Mouse (Mus musculus): ENCODE results near the gene Dnajc27. TPM values are rescaled to one million over a fixed set of nuclear protein-coding genes. Genes with fewer than 3 reads are reported as not detected.

Gene Dnajc27
- 8.7 and 10.2 TPM in 2 replicates for polyA plus RNA-seq (2014; fragmentation: Nextera tagmentation; extraction: Ambion mirVana)

DNA sequence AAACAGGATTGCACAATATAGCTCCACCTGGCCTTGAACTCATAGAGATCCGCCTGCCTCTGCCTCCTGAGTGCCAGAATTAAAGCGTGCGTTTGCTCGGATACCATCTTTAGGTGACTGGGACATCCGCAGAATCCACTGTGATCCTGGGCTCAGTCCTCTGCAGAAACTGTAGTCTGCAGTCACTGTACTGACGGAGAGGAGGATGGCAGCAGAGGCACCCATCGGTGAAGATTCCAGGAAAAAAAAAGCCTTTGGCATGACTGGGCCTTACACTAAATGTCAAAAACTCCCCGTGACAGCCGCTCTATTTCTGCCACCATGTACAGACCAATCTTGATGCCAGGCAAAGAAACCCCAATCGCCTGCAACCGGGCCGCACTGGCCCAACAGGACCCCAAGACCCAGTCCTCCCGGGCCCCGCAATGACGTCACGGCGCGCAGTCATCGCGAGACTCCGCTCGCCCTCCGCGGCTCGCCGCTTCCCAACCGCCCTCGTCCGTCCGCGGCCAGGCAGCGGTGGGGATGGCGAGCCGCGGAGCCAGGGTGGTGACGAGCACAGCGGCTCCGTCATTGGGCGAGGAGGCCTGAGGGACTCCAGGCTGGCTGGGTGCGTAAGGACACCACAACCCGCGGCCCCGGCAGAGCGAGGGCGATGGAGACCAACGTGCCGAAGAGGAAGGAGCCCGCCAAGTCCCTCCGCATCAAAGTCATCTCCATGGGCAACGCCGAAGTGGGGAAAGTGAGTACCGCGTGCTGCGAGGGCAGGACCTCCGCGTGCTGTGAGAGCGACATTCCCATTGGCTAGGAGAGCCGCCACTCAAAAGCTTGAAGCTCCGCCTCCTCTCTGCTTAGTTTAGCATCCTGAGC lies at the start of gene Dnajc27:
TSS of gene Dnajc27 (plus strand) at position 452 of the 870 bp plus-strand sequence.
- ATAC-seq, result peak; percentile 97

DNA sequence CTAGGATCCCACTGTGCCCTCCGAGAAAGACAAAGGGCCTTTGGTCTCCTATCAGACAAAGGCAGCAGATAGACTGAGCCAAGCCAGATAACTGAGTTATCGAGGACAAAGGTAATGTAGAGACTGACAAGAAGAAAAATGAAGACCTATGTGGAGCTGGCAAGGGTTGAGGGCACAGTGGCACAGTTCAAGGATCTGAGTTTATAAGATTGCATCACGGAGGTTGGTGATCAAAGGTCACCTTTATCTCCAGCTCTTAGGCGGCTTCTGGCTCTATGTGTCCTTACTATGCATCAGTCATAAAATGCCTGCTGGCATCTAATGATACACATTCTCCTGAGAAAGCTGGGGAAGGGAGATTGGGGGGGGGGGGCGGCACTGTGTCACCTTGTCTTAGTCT lies 46.2 kb upstream of the Dnajc27 start:
- Histone ChIP-seq H3K9ac (ENCODE audit: low read length) (no peak overlapping the region), H3K27ac (ENCODE audit: low read depth, low read length) (no peak overlapping the region), H3K4me2 (ENCODE audit: low read length) (no peak overlapping the region), H3K4me3 (ENCODE audit: low read depth, low read length) (no peak overlapping the region), H3K27me3 (replicated peaks; ENCODE audit: control insufficient read depth, insufficient read depth, low read length) (no peaks in the 10 kb centered on the region; the same call in 1 of the 2 replicates), H3K9me3 (replicated peaks; ENCODE audit: control insufficient read depth, low read length) (no peaks in the 10 kb centered on the region), H3K36me3 (ENCODE audit: control insufficient read depth, insufficient read depth, low read length) (no peaks in the 10 kb centered on the region), H3K4me1 (ENCODE audit: control insufficient read depth, insufficient read depth, low read length) (peaks cover 11% of the 10 kb centered on the region)
- DNase-seq (ENCODE audit: low spot score) (no peak), ATAC-seq (no peak)
- 91% methylated on average over 5 of the region's 5 CpGs for WGBS

More for the DNA sequence above, at the start of gene Dnajc27:
- H3K4me1 ChIP-seq (ENCODE audit: control insufficient read depth, insufficient read depth, low read length), result no peaks in the 10 kb centered on the region; the same call in 1 of the 2 replicates
- peak within 1 kb of the TSS; percentile 98 for H3K27ac ChIP-seq (ENCODE audit: low read depth, low read length)
- H3K4me2 ChIP-seq (ENCODE audit: low read length), result peak within 1 kb of the TSS; percentile 59
- H3K27me3 ChIP-seq (replicated peaks; ENCODE audit: control insufficient read depth, insufficient read depth, low read length), result no peaks in the 10 kb centered on the region
- H3K9me3 ChIP-seq (replicated peaks; ENCODE audit: control insufficient read depth, low read length), result no peaks in the 10 kb centered on the region
- peak; percentile 97 for DNase-seq (ENCODE audit: low spot score)
- peak within 1 kb of the TSS; percentile 55 for H3K4me3 ChIP-seq (ENCODE audit: low read depth, low read length)
- H3K36me3 ChIP-seq (ENCODE audit: control insufficient read depth, insufficient read depth, low read length), result peaks cover 12% of the 10 kb centered on the region; the same call in 1 of the 2 replicates
- 5% methylated on average over 59 of the region's 59 CpGs for WGBS
- peak within 1 kb of the TSS; percentile 78 for H3K9ac ChIP-seq (ENCODE audit: low read length)

DNA sequence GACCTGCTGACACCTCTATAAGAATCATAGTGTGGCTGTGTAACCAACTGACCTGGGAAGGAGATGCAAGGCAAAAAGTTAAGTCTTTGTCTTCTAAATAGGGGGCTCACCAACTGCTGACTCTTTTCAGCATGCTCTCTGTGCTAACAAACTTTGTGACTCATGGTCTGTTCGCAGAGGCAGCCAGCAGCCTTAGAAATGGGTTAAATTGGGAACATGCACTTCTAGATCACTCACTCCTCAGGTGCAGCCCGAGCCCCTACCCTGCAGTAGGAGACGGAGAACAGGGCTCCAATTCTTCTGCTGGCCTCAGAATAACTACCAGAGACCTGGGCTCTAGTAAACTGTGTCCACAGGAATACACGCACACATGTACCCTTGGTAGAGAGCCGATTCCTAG lies 44.9 kb upstream of the Dnajc27 start:
- Histone ChIP-seq H3K4me3 (ENCODE audit: low read depth, low read length) (peak overlapping the region; percentile 74), H3K9me3 (replicated peaks; ENCODE audit: control insufficient read depth, low read length) (no peaks in the 10 kb centered on the region), H3K9ac (ENCODE audit: low read length) (peak overlapping the region; percentile 86), H3K27ac (ENCODE audit: low read depth, low read length) (0 out of 2 replicates have a peak overlapping the region, but pooled peaks have one; percentile 70), H3K4me2 (ENCODE audit: low read length) (peak overlapping the region; percentile 57), H3K4me1 (ENCODE audit: control insufficient read depth, insufficient read depth, low read length) (peaks cover 11% of the 10 kb centered on the region), H3K27me3 (replicated peaks; ENCODE audit: control insufficient read depth, insufficient read depth, low read length) (no peaks in the 10 kb centered on the region; the same call in 1 of the 2 replicates), H3K36me3 (ENCODE audit: control insufficient read depth, insufficient read depth, low read length) (no peaks in the 10 kb centered on the region)
- WGBS, result 22% methylated on average over 5 of the region's 5 CpGs
- DNase-seq (ENCODE audit: low spot score) (no peak), ATAC-seq (no peak; the same call in 1 of the 2 replicates)

DNA sequence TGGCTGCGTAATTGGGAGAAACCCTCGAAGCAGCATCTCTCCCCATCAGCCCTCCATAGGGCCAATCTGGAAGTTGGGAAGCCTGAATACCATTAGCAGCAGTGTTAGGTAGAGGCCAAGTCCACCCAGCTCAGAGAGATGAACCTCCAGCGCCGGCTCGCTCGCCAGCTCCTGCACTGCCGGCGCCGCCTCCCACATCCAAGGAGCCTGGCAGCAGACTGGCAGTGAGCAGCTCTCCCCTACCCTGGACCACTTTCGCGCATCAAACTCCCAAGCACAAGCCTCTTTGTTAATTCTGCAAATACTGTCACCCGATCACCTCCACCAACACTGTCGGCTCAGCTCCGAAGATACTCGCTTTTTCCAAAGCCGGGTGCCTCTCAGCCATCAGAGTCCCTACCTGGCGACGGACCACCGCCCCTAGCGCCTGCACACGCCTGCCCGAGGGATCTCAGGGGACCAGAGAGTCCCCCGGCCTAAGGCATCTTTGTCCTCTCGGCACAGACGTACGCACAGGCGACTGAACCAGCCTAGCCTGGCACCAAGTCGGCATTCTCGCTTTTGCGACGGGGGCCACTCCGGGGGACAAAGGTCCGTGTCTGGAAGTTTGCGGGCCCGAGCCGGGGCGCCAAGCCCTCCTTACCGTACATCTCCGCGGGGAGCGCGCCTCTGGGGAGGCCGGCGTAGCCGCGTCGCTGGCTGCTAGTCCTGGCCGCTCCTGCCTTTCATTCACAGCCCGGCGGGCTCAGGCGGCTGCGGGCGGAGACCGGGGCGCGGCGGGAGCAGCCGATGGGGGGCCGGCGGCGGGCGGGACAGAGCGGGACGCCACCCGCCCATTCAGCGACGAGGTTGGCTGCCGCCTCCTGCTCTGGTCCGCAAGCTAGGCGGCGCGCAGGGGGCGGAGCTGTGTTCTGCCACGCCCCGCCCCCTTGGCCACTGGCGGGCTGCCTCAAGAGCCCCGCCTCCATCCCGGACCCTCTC lies 44.0 kb upstream of the Dnajc27 start, which contains the start of gene Efr3b:
TSS of gene Efr3b (minus strand) at position 855 of the 981 bp plus-strand sequence.
- WGBS, result under 1% methylated on average over 67 of the region's 78 CpGs
- DNase-seq (ENCODE audit: low spot score) (peak; percentile 94), ATAC-seq (peak; percentile 96)
- Histone ChIP-seq H3K36me3 (ENCODE audit: control insufficient read depth, insufficient read depth, low read length) (no peaks in the 10 kb centered on the region), H3K9me3 (replicated peaks; ENCODE audit: control insufficient read depth, low read length) (no peaks in the 10 kb centered on the region), H3K4me2 (ENCODE audit: low read length) (peak within 1 kb of the TSS; percentile 57), H3K27ac (ENCODE audit: low read depth, low read length) (peak within 1 kb of the TSS; percentile 70), H3K27me3 (replicated peaks; ENCODE audit: control insufficient read depth, insufficient read depth, low read length) (no peaks in the 10 kb centered on the region; the same call in 1 of the 2 replicates), H3K9ac (ENCODE audit: low read length) (peak within 1 kb of the TSS; percentile 86), H3K4me1 (ENCODE audit: control insufficient read depth, insufficient read depth, low read length) (peaks cover 11% of the 10 kb centered on the region), H3K4me3 (ENCODE audit: low read depth, low read length) (peak within 1 kb of the TSS; percentile 74)

DNA sequence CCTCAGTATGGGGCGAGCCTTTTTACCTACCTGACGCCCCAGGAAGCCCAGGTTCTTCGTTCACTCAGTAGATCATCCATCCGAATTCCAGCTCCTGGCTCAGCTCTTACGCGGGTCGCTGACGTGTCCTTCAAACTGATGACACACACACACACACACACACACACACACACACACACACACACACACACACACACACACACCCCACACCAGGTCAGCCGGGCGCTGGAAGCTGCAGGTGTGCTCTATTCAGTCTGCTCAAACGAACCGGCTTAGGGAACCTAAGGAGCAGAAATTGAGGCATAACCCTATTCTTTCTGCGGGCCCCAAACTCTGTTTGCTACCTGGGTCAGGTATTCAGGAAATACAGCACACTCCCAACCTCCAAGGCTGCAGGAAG lies 43.3 kb upstream of the Dnajc27 start:
- no peak overlapping the region for H3K27ac ChIP-seq (ENCODE audit: low read depth, low read length)
- peak overlapping the region; percentile 74 for H3K4me3 ChIP-seq (ENCODE audit: low read depth, low read length)
- H3K9ac ChIP-seq (ENCODE audit: low read length), result peak overlapping the region; percentile 86
- no peaks in the 10 kb centered on the region for H3K9me3 ChIP-seq (replicated peaks; ENCODE audit: control insufficient read depth, low read length)
- no peaks in the 10 kb centered on the region for H3K36me3 ChIP-seq (ENCODE audit: control insufficient read depth, insufficient read depth, low read length)
- H3K4me2 ChIP-seq (ENCODE audit: low read length), result peak overlapping the region; percentile 57
- ATAC-seq (no peak), DNase-seq (ENCODE audit: low spot score) (no peak)
- peaks cover 11% of the 10 kb centered on the region for H3K4me1 ChIP-seq (ENCODE audit: control insufficient read depth, insufficient read depth, low read length)
- H3K27me3 ChIP-seq (replicated peaks; ENCODE audit: control insufficient read depth, insufficient read depth, low read length), result no peaks in the 10 kb centered on the region; the same call in 1 of the 2 replicates
- 2% methylated on average over 13 of the region's 13 CpGs for WGBS

- 84% methylated on average over 5 of the region's 5 CpGs for WGBS
Observed at GRCm38 (mm10) chr12:4042411-4042810, 40.0 kb upstream of the Dnajc27 start.

GRCm38 (mm10) chr12:4045992-4046391 lies 36.4 kb upstream of the Dnajc27 start:
- ATAC-seq (no peak), DNase-seq (ENCODE audit: low spot score) (no peak)
- Histone ChIP-seq H3K27me3 (replicated peaks; ENCODE audit: control insufficient read depth, insufficient read depth, low read length) (no peaks in the 10 kb centered on the region), H3K27ac (ENCODE audit: low read depth, low read length) (no peak overlapping the region), H3K4me2 (ENCODE audit: low read length) (no peak overlapping the region), H3K9ac (ENCODE audit: low read length) (no peak overlapping the region), H3K4me3 (ENCODE audit: low read depth, low read length) (no peak overlapping the region), H3K4me1 (ENCODE audit: control insufficient read depth, insufficient read depth, low read length) (no peaks in the 10 kb centered on the region), H3K9me3 (replicated peaks; ENCODE audit: control insufficient read depth, low read length) (no peaks in the 10 kb centered on the region), H3K36me3 (ENCODE audit: control insufficient read depth, insufficient read depth, low read length) (no peaks in the 10 kb centered on the region)
- WGBS, result 95% methylated on average over 1 of the region's 1 CpGs

More at GRCm38 (mm10) chr12:4042411-4042810, 40.0 kb upstream of the Dnajc27 start:
- DNase-seq (ENCODE audit: low spot score), result no peak
- no peak overlapping the region for H3K4me3 ChIP-seq (ENCODE audit: low read depth, low read length)
- no peaks in the 10 kb centered on the region; the same call in 1 of the 2 replicates for H3K27me3 ChIP-seq (replicated peaks; ENCODE audit: control insufficient read depth, insufficient read depth, low read length)
- peaks cover 4% of the 10 kb centered on the region for H3K4me1 ChIP-seq (ENCODE audit: control insufficient read depth, insufficient read depth, low read length)
- ATAC-seq, result no peak
- no peak overlapping the region for H3K4me2 ChIP-seq (ENCODE audit: low read length)
- no peaks in the 10 kb centered on the region for H3K9me3 ChIP-seq (replicated peaks; ENCODE audit: control insufficient read depth, low read length)
- no peak overlapping the region for H3K9ac ChIP-seq (ENCODE audit: low read length)
- no peaks in the 10 kb centered on the region for H3K36me3 ChIP-seq (ENCODE audit: control insufficient read depth, insufficient read depth, low read length)
- H3K27ac ChIP-seq (ENCODE audit: low read depth, low read length), result no peak overlapping the region

- no peak overlapping the region for H3K4me2 ChIP-seq (ENCODE audit: low read length)
- ATAC-seq (no peak), DNase-seq (ENCODE audit: low spot score) (no peak)
- H3K27ac ChIP-seq (ENCODE audit: low read depth, low read length), result no peak overlapping the region
- H3K9ac ChIP-seq (ENCODE audit: low read length), result no peak overlapping the region
- no peaks in the 10 kb centered on the region for H3K27me3 ChIP-seq (replicated peaks; ENCODE audit: control insufficient read depth, insufficient read depth, low read length)
- 59% methylated on average over 6 of the region's 6 CpGs for WGBS
- H3K4me1 ChIP-seq (ENCODE audit: control insufficient read depth, insufficient read depth, low read length), result no peaks in the 10 kb centered on the region
- no peaks in the 10 kb centered on the region for H3K9me3 ChIP-seq (replicated peaks; ENCODE audit: control insufficient read depth, low read length)
- no peaks in the 10 kb centered on the region for H3K36me3 ChIP-seq (ENCODE audit: control insufficient read depth, insufficient read depth, low read length)
- H3K4me3 ChIP-seq (ENCODE audit: low read depth, low read length), result no peak overlapping the region
Observed at GRCm38 (mm10) chr12:4048031-4048430, 34.4 kb upstream of the Dnajc27 start.

All from forebrain, embryonic 14.5 days (tissue).